Mouse (Mus musculus): ENCODE results near the gene Ndn.

Ndn gene

DNA sequence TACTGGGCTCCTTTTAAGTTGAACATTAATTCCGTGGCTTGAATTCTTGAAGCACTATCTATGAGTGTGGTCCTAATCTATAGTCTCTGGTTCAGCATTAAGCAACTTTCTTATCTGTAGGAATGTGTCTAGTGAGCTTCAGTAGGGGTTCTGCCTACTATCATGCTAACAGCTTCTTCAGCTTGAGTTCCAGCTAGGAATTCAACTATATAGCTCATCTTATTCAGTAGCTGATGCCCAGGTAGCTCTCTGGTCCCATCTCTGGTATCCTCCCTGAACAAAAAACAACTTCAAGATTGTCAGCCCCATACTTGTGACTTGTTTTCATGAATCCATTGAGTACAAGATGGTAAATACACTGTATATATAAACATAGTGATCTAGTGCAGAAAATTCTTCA, at the start of gene Ndn:
TSS of gene Ndn (plus strand) at position 301 of the 400 bp plus-strand sequence.
- DNase-seq (ENCODE audit: low read depth, low spot score): no peak

- DNase-seq (ENCODE audit: low read depth, low spot score): no peak
Observed at GRCm38 (mm10) chr7:62302451-62302850, 43.9 kb upstream of the Ndn start.

DNA sequence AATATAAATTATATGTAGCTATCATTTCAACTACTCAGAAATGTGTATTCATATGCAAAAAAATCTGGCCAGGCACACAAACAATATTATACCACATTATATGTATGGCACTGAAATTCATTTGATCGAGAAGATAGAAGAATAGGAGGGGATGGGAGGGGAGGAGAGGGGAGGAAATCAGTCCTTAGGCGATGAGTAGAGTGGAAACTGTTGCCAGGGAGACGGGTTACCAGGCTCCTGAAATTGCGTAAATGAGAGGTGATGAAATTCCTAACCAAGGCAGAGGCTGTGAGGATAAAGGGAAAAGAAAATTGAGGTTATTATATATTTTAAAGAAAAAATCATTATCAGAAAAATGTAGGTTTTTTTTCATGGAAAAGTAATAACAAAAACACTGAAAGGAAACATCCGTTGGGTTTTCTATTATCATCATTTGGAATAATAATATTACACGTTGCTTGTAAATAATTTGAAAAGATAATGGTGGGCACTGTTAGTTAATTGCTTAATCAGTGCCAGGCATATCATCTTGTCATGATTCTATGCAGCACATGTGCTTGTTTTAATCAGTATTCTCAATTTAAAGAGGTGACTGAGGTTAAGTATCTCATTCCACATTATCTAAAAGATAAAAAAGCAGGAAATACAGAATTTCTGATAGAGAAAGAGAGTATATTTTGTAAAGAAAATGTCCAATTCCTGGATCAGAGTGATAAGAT, 39.3 kb upstream of the Ndn start:
- no peak for DNase-seq (ENCODE audit: low read depth, low spot score)

DNA sequence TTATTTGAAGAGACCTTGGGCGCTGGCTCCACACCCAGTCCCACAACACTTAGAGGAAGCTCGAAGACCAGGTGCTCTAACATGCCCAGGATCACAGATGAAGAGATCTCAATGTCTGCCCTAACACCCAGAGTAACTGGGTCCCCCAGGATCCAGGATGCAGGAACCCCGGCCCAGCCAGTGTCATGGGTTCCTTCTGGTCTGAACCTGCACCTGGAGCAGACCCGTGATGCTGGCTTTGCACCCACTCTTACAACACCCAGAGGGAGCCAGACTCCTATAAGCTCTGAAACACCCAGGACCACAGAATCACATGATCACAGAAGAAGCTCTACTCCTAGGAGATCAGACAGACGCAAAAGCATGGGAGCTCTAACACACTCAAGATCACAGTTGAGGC, 29.6 kb upstream of the Ndn start:
- no peak for DNase-seq (ENCODE audit: low read depth, low spot score)

GRCm38 (mm10) chr7:62345411-62345810, 958 bp upstream of the Ndn start:
- DNase-seq (ENCODE audit: low read depth, low spot score): no peak

- no peak for DNase-seq (ENCODE audit: low read depth, low spot score)
Observed at GRCm38 (mm10) chr7:62348106-62348803, 1.9 kb downstream of the Ndn start.

DNA sequence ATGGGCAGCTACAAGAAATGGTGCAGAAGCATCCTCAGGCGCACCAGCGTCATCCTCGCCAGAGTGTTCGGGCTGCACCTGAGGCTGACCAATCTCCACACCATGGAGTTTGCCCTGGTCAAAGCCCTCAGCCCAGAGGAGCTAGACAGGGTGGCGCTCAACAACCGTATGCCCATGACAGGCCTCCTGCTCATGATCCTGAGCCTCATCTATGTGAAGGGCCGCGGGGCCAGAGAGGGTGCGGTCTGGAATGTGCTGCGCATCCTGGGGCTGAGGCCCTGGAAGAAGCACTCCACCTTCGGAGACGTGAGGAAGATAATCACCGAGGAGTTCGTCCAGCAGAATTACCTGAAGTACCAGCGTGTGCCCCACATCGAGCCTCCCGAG, 2.4 kb downstream of the Ndn start:
- DNase-seq (ENCODE audit: low read depth, low spot score): no peak

DNA sequence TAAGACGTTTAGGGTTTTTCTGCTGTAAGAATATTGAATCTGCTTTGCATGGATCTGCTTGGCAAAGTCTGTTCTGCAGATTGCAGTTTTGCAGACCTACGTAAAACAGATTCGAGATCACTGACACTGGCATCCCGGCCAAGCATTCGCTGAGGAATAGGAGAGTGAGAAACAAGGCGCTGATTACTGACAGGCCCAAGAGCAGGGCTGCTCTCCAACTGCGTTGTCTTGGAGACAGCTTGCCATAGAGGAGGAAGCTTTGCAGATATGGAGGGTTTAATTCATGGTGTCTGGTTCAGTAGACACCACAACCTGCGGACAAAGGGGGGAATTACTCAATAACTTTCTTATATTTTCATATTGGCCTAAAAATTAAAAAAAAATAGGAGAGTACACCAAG, 4.9 kb downstream of the Ndn start:
- no peak for DNase-seq (ENCODE audit: low read depth, low spot score)

GRCm38 (mm10) chr7:62365039-62365636, 18.8 kb downstream of the Ndn start:
- DNase-seq (ENCODE audit: low read depth, low spot score): no peak

DNA sequence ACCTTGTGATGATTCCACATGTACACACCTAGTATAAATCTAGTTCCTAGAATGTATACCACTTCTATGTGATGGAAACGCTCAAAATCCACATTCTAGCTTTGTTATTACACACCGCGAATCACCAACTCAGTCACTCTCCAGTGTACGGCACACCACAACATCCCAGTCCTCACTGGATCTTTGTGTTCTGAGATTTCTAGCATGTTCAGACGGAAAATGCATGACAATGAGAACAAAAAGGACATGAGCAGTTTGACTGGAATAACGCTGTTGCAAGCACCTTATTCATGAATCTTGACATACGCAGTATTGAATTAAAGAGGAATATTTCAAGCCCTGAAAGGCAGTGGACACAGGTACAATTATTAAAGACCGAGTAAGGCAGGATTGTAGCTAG, 20.4 kb downstream of the Ndn start:
- DNase-seq (ENCODE audit: low read depth, low spot score): no peak

DNA sequence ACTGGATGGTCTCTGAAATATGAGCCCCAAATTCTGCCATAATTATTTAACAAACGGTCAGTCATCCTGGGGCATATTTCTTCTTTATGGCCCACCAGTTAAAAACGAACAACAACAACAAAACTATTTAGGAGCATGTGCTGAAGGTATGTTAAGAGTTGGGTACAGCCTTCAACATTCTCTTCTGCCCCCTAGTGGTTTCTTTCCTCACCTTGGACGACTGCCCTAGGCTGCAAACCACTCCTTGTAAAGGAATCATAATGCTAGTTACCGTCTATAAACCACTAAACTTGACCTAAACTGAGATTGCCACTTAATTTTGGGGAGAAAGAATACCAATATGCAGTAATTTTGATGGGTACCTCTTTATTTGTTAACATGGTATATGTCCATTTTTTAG, 29.3 kb downstream of the Ndn start:
- no peak for DNase-seq (ENCODE audit: low read depth, low spot score)

DNA sequence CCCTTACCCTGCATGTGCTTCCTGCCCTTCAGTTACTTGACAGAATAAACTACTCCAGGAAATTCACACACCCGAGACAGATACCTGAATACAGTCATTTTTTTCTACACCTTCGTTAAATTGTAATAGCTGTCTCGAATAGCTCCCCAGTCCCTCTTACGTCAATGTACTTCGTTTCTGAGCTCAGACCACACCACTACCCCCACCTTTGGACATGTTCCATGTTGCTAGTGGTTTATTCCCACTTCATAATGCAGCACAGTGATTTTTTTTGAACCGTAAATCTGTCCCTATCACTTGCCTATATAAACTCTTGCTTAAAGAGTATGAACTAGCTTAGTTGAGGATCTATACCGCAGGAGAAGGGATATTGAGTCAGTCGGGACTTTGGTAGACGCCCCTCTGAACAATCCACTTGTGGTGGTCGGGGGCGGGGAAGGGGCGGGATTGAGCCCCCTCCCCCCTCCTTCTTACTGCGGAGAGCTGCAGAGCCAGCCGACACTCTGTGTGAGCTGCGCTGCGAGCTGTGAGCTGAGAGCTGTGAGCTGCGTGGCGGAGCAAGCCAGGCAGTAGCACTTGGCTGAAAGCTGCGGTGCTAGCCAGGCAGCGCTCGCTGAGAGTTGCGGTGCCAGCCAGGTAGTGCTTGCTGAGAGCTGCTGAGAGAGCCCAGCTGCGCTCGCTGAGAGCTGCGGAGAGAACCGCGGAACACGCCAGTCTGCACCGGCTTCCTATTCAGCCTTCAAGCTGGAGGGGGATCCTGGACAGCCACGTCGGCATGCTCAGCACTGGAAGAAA, 30.3 kb downstream of the Ndn start, which contains the start of gene Magel2:
TSS of gene Magel2 (plus strand) at position 501 of the 795 bp plus-strand sequence.
- DNase-seq (ENCODE audit: low read depth, low spot score): no peak

DNA sequence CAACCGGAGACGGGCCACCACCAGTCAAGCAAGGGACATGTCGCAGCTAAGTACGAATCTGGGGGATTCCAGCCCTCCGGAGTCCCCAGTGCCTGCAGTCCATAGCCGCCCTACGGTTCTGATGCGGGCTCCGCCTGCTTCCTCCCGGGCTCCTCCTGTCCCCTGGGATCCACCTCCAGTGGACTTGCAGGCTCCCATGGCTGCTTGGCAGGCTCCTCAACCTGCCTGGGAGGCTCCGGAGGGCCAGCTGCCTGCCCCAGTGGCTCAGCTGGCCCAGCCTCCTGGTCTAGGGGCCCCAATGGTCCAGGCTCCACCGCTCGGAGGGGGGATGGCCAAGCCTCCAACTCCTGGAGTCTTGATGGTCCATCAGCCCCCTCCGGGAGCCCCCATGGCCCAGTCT, 30.9 kb downstream of the Ndn start:
- DNase-seq (ENCODE audit: low read depth, low spot score): no peak

- DNase-seq (ENCODE audit: low read depth, low spot score): no peak
Observed at GRCm38 (mm10) chr7:62378529-62378928, 32.2 kb downstream of the Ndn start.

GRCm38 (mm10) chr7:62382391-62382790, 36.0 kb downstream of the Ndn start:
- DNase-seq (ENCODE audit: low read depth, low spot score): no peak

GRCm38 (mm10) chr7:62388291-62388690, 41.9 kb downstream of the Ndn start:
- DNase-seq (ENCODE audit: low read depth, low spot score): no peak

GRCm38 (mm10) chr7:62392202-62392601, 45.8 kb downstream of the Ndn start:
- no peak for DNase-seq (ENCODE audit: low read depth, low spot score)

All from c-Kit-negative CD71-positive TER-119-positive erythroid progenitor cells, embryonic 14.5 days (primary cell).